Mouse (Mus musculus): ENCODE results near the gene Eogt.

Eogt gene

GRCm38 (mm10) chr6:97145156-97145555 lies 3.8 kb downstream of the Eogt start:
- TF ChIP-seq POU5F1 (IDR thresholded peaks at IDR 0.05; ENCODE audit: borderline replicate concordance, low read length) (no peak), CTCF (conservative IDR thresholded peaks at IDR 0.05; ENCODE audit: low read length) (no peak), NANOG (IDR thresholded peaks at IDR 0.05; ENCODE audit: borderline replicate concordance, low read length) (no peak)
- H3K4me3 ChIP-seq (replicated peaks; ENCODE audit: low read length): no peak overlapping the region
- H3K36me3 ChIP-seq (ENCODE audit: insufficient read depth, low read length): peaks cover 4% of the 10 kb centered on the region; the same call in 1 of the 2 replicates
- peaks cover 54% of the 10 kb centered on the region for H3K4me1 ChIP-seq (replicated peaks; ENCODE audit: low read depth, low read length)
- H3K27me3 ChIP-seq (ENCODE audit: insufficient read depth, low read length): peaks cover 7% of the 10 kb centered on the region; the same call in 1 of the 2 replicates
- H3K9me3 ChIP-seq (ENCODE audit: low read length): no peaks in the 10 kb centered on the region

GRCm38 (mm10) chr6:97144359-97144758 lies 4.6 kb downstream of the Eogt start:
- Histone ChIP-seq H3K9me3 (ENCODE audit: low read length) (no peaks in the 10 kb centered on the region), H3K27me3 (ENCODE audit: insufficient read depth, low read length) (peaks cover 7% of the 10 kb centered on the region; the same call in 1 of the 2 replicates), H3K4me3 (replicated peaks; ENCODE audit: low read length) (no peak overlapping the region), H3K4me1 (replicated peaks; ENCODE audit: low read depth, low read length) (peaks cover 51% of the 10 kb centered on the region), H3K36me3 (ENCODE audit: insufficient read depth, low read length) (peaks cover 4% of the 10 kb centered on the region; the same call in 1 of the 2 replicates)
- TF ChIP-seq CTCF (conservative IDR thresholded peaks at IDR 0.05; ENCODE audit: low read length) (no peak), NANOG (IDR thresholded peaks at IDR 0.05; ENCODE audit: borderline replicate concordance, low read length) (no peak), POU5F1 (IDR thresholded peaks at IDR 0.05; ENCODE audit: borderline replicate concordance, low read length) (no peak)

GRCm38 (mm10) chr6:97142611-97143010 lies 6.4 kb downstream of the Eogt start:
- Histone ChIP-seq H3K4me3 (replicated peaks; ENCODE audit: low read length) (no peak overlapping the region), H3K36me3 (ENCODE audit: insufficient read depth, low read length) (peaks cover 4% of the 10 kb centered on the region; the same call in 1 of the 2 replicates), H3K9me3 (ENCODE audit: low read length) (no peaks in the 10 kb centered on the region), H3K4me1 (replicated peaks; ENCODE audit: low read depth, low read length) (peaks cover 40% of the 10 kb centered on the region), H3K27me3 (ENCODE audit: insufficient read depth, low read length) (peaks cover 5% of the 10 kb centered on the region; the same call in 1 of the 2 replicates)
- TF ChIP-seq POU5F1 (IDR thresholded peaks at IDR 0.05; ENCODE audit: borderline replicate concordance, low read length): no peak
- TF ChIP-seq CTCF (conservative IDR thresholded peaks at IDR 0.05; ENCODE audit: low read length): no peak
- TF ChIP-seq NANOG (IDR thresholded peaks at IDR 0.05; ENCODE audit: borderline replicate concordance, low read length): no peak

- Histone ChIP-seq H3K9me3 (ENCODE audit: low read length) (no peaks in the 10 kb centered on the region), H3K36me3 (ENCODE audit: insufficient read depth, low read length) (peaks cover 4% of the 10 kb centered on the region; the same call in 1 of the 2 replicates), H3K27me3 (ENCODE audit: insufficient read depth, low read length) (peaks cover under 1% of the 10 kb centered on the region; the same call in 1 of the 2 replicates), H3K4me1 (replicated peaks; ENCODE audit: low read depth, low read length) (peaks cover 33% of the 10 kb centered on the region), H3K4me3 (replicated peaks; ENCODE audit: low read length) (no peak overlapping the region)
- TF ChIP-seq CTCF (conservative IDR thresholded peaks at IDR 0.05; ENCODE audit: low read length) (no peak), POU5F1 (IDR thresholded peaks at IDR 0.05; ENCODE audit: borderline replicate concordance, low read length) (no peak), NANOG (IDR thresholded peaks at IDR 0.05; ENCODE audit: borderline replicate concordance, low read length) (no peak)
Measured at GRCm38 (mm10) chr6:97141811-97142210, 7.2 kb downstream of the Eogt start.

DNA sequence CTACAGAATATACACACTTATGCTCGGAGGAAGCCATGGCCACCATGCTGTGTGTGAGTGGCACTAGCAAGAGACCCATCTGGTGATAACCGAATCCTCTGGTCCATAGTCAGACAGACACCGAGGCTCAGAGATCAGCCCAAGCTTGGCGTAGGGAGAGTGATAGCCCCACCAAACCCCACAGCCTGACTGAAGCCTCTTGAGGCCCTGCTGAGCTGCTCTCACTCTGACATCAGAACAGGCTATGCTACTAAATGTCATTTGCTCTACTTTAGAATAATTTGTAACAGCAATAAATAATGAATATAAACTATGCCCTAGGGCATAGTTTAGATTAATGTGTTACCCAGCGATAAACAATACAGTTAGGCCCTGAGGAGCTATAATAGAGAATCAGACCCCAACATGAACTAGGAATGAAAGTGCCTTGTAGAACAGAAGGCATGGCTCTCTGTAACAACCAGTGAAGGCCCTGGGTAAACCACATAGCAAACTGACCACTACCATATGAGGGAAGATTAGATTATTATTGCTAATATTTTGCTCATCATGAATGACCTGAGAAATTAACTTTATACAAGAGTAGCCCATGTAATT lies 16.2 kb downstream of the Eogt start:
- Histone ChIP-seq H3K9me3 (ENCODE audit: low read length) (no peaks in the 10 kb centered on the region), H3K4me1 (replicated peaks; ENCODE audit: low read depth, low read length) (no peaks in the 10 kb centered on the region)
- TF ChIP-seq CTCF (conservative IDR thresholded peaks at IDR 0.05; ENCODE audit: low read length) (no peak), POU5F1 (IDR thresholded peaks at IDR 0.05; ENCODE audit: borderline replicate concordance, low read length) (no peak), NANOG (IDR thresholded peaks at IDR 0.05; ENCODE audit: borderline replicate concordance, low read length) (no peak)

GRCm38 (mm10) chr6:97131808-97132207 lies 17.2 kb downstream of the Eogt start:
- no peaks in the 10 kb centered on the region for H3K4me1 ChIP-seq (replicated peaks; ENCODE audit: low read depth, low read length)
- TF ChIP-seq POU5F1 (IDR thresholded peaks at IDR 0.05; ENCODE audit: borderline replicate concordance, low read length): no peak
- H3K9me3 ChIP-seq (ENCODE audit: low read length): no peaks in the 10 kb centered on the region
- H3K36me3 ChIP-seq (ENCODE audit: insufficient read depth, low read length): 0 out of 2 replicates have a peak, but pooled peaks cover 3% of the 10 kb centered on the region
- H3K27me3 ChIP-seq (ENCODE audit: insufficient read depth, low read length): no peaks in the 10 kb centered on the region
- no peak overlapping the region for H3K4me3 ChIP-seq (replicated peaks; ENCODE audit: low read length)

More for the DNA sequence above, 16.2 kb downstream of the Eogt start:
- H3K4me3 ChIP-seq (replicated peaks; ENCODE audit: low read length): no peak overlapping the region
- no peaks in the 10 kb centered on the region for H3K27me3 ChIP-seq (ENCODE audit: insufficient read depth, low read length)
- 0 out of 2 replicates have a peak, but pooled peaks cover 3% of the 10 kb centered on the region for H3K36me3 ChIP-seq (ENCODE audit: insufficient read depth, low read length)

- H3K9me3 ChIP-seq (ENCODE audit: low read length): no peaks in the 10 kb centered on the region
- H3K27me3 ChIP-seq (ENCODE audit: insufficient read depth, low read length): no peaks in the 10 kb centered on the region
- no peaks in the 10 kb centered on the region for H3K4me1 ChIP-seq (replicated peaks; ENCODE audit: low read depth, low read length)
- H3K36me3 ChIP-seq (ENCODE audit: insufficient read depth, low read length): 0 out of 2 replicates have a peak, but pooled peaks cover 3% of the 10 kb centered on the region
- H3K4me3 ChIP-seq (replicated peaks; ENCODE audit: low read length): no peak overlapping the region
- no peak for TF ChIP-seq NANOG (IDR thresholded peaks at IDR 0.05; ENCODE audit: borderline replicate concordance, low read length)
- TF ChIP-seq CTCF (conservative IDR thresholded peaks at IDR 0.05; ENCODE audit: low read length): peak; percentile 73
Measured at GRCm38 (mm10) chr6:97130979-97131378, 18.0 kb downstream of the Eogt start.

DNA sequence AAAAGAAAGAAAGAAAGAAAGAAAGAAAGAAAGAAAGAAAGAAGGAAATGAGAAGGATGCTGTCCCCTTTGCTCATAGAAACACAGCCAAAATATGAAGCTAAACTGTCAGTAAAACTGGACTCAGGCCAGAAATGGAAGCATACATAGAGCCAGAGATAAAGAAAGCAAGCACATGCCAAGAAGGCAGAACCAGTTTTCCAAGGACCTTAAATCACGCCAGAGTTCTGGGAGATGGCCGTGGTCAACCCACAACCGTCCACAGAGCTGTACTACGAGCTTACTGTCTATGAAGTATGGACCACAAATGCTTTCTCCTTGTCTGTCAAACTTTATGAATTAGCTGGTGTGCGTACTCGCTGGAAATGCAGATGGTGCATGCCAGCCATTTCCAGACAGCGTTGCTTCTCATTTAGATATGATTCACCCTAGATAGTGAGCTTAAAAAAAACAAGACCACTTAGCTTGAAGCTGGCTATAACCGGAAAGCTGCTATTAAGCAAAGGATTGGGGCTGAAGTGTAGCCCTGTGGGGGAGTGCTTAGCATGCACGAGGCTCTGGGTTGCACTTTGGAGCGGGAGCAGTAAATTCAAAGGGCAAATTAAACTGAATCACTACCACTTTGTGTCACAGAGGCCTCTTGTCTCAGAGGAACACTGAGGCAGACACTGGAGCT lies 24.5 kb downstream of the Eogt start:
- Histone ChIP-seq H3K4me1 (replicated peaks; ENCODE audit: low read depth, low read length) (no peaks in the 10 kb centered on the region), H3K9me3 (ENCODE audit: low read length) (no peaks in the 10 kb centered on the region), H3K27me3 (ENCODE audit: insufficient read depth, low read length) (no peaks in the 10 kb centered on the region), H3K36me3 (ENCODE audit: insufficient read depth, low read length) (no peaks in the 10 kb centered on the region), H3K4me3 (replicated peaks; ENCODE audit: low read length) (no peak overlapping the region)
- TF ChIP-seq CTCF (conservative IDR thresholded peaks at IDR 0.05; ENCODE audit: low read length) (no peak), POU5F1 (IDR thresholded peaks at IDR 0.05; ENCODE audit: borderline replicate concordance, low read length) (no peak), NANOG (IDR thresholded peaks at IDR 0.05; ENCODE audit: borderline replicate concordance, low read length) (no peak)

Measured in E14TG2a.4 (cell line).